Mouse (Mus musculus) hindbrain, embryonic 16.5 days (tissue): ENCODE results near the gene Tspan18. TPM values are rescaled to one million over a fixed set of nuclear protein-coding genes. Genes with fewer than 3 reads are reported as not detected.

Experiments
- ATAC-seq: fragments of 200-750 bp; cut with Nextera tagmentation; 2 replicates; pipeline ENCODE4 v1.8.0; 2017; ENCODE audit warnings: moderate TSS enrichment, moderate library complexity
- H3K27ac ChIP-seq: fragments of 300-500 bp; sonication (generic); 2 replicates; pipeline ENCODE4 v1.5.1; 2014; ENCODE audit warnings: low read depth, mild to moderate bottlenecking, control low read depth, low read length, moderate library complexity
- H3K27me3 ChIP-seq: fragments of 300-500 bp; sonication (generic); replicated peaks from 2 replicates; pipeline ENCODE4 v1.6.1; 2014; ENCODE audit warnings: low read length; ENCODE audit not compliant: control insufficient read depth, insufficient read depth
- H3K36me3 ChIP-seq: fragments of 300-500 bp; sonication (generic); 2 replicates; pipeline ENCODE4 v1.6.1; 2014; ENCODE audit warnings: mild to moderate bottlenecking, low read length, moderate library complexity, mixed read lengths; ENCODE audit not compliant: control insufficient read depth, insufficient read depth
- H3K4me1 ChIP-seq: fragments of 300-500 bp; sonication (generic); 2 replicates; pipeline ENCODE4 v1.6.1; 2014; ENCODE audit warnings: low read depth, low read length; ENCODE audit not compliant: control insufficient read depth, insufficient read depth
- H3K4me2 ChIP-seq: fragments of 300-500 bp; sonication (generic); 2 replicates; pipeline ENCODE4 v1.6.1; 2014; ENCODE audit warnings: mild to moderate bottlenecking, low read length, control low read depth, moderate library complexity
- H3K4me3 ChIP-seq: fragments of 300-500 bp; sonication (generic); 2 replicates; pipeline ENCODE4 v1.5.1; 2014; ENCODE audit warnings: mild to moderate bottlenecking, low read length, control low read depth, moderate library complexity
- H3K9ac ChIP-seq: fragments of 300-500 bp; sonication (generic); 2 replicates; pipeline ENCODE4 v1.6.1; 2014; ENCODE audit warnings: low read depth, mild to moderate bottlenecking, control low read depth, low read length, moderate library complexity
- H3K9me3 ChIP-seq: fragments of 300-500 bp; sonication (generic); 2 replicates; pipeline ENCODE4 v1.6.1; 2014; ENCODE audit warnings: mild to moderate bottlenecking, low read length, moderate library complexity; ENCODE audit not compliant: control insufficient read depth
- WGBS: fragments of 180-500 bp; shearing (Covaris S2); extraction: QIAGEN DNeasy Blood & Tissue Kit; methylation state at CpG from one replicate; pipeline ENCODE4 v1.1.7; 2014; 5-methylcytosine and 5-hydroxymethylcytosine counted together
- polyA plus RNA-seq: library from polyadenylated mRNA; unstranded; fragments of >200 nt; fragmentation: Nextera tagmentation; extraction: Ambion mirVana; gene quantifications from 2 replicates; pipeline ENCODE4 v1.2.1, GENCODE M21; 2015

Tspan18 gene
- polyA plus RNA-seq, result 15.7 and 24.2 TPM in 2 replicates

- H3K27ac ChIP-seq, result peak within 1 kb of the TSS; percentile 58
- WGBS, result under 1% methylated on average over 80 of the region's 95 CpGs
- ATAC-seq, result peak; percentile 81
- H3K27me3 ChIP-seq, result no peaks in the 10 kb centered on the region
- peaks cover 8% of the 10 kb centered on the region for H3K4me1 ChIP-seq
- peak within 1 kb of the TSS; percentile 98 for H3K4me2 ChIP-seq
- peak within 1 kb of the TSS; percentile 81 for H3K9ac ChIP-seq
- H3K4me3 ChIP-seq, result peak within 1 kb of the TSS; percentile 71
- H3K9me3 ChIP-seq, result no peaks in the 10 kb centered on the region
- H3K36me3 ChIP-seq, result no peaks in the 10 kb centered on the region
These were observed at the start of gene Tspan18 for GRCm38 (mm10) chr2:93333817-93334731. TSS of gene Tspan18 (minus strand) at chr2:93334505.

- Histone ChIP-seq H3K9me3 (no peaks in the 10 kb centered on the region), H3K27ac (no peak overlapping the region), H3K4me2 (no peak overlapping the region), H3K4me3 (no peak overlapping the region), H3K27me3 (no peaks in the 10 kb centered on the region), H3K9ac (no peak overlapping the region), H3K36me3 (no peaks in the 10 kb centered on the region), H3K4me1 (no peaks in the 10 kb centered on the region)
- ATAC-seq, result no peak
- WGBS, result 53% methylated on average over 5 of the region's 5 CpGs
These were observed 49.5 kb upstream of the Tspan18 start for GRCm38 (mm10) chr2:93383831-93384230.

GRCm38 (mm10) chr2:93380680-93381089 is 46.4 kb upstream of the Tspan18 start:
- Histone ChIP-seq H3K4me2 (no peak overlapping the region), H3K27ac (no peak overlapping the region), H3K4me3 (no peak overlapping the region), H3K9ac (no peak overlapping the region), H3K36me3 (no peaks in the 10 kb centered on the region), H3K9me3 (no peaks in the 10 kb centered on the region), H3K4me1 (no peaks in the 10 kb centered on the region), H3K27me3 (no peaks in the 10 kb centered on the region)
- no peak for ATAC-seq
- WGBS, result 38% methylated on average over 2 of the region's 2 CpGs

GRCm38 (mm10) chr2:93377797-93378196 is 43.5 kb upstream of the Tspan18 start:
- Histone ChIP-seq H3K9me3 (no peaks in the 10 kb centered on the region), H3K4me1 (no peaks in the 10 kb centered on the region), H3K27ac (peak overlapping the region; percentile 57), H3K36me3 (no peaks in the 10 kb centered on the region), H3K27me3 (no peaks in the 10 kb centered on the region), H3K4me2 (peak overlapping the region; percentile 22), H3K9ac (peak overlapping the region; percentile 3; the same call in 1 of the 2 replicates), H3K4me3 (no peak overlapping the region)
- WGBS, result 32% methylated on average over 15 of the region's 15 CpGs
- ATAC-seq, result peak; percentile 65

GRCm38 (mm10) chr2:93377157-93377556 is 42.9 kb upstream of the Tspan18 start:
- no peak; the same call in 1 of the 2 replicates for ATAC-seq
- H3K4me1 ChIP-seq, result no peaks in the 10 kb centered on the region
- no peak overlapping the region; the same call in 1 of the 2 replicates for H3K27ac ChIP-seq
- no peaks in the 10 kb centered on the region for H3K9me3 ChIP-seq
- H3K36me3 ChIP-seq, result no peaks in the 10 kb centered on the region
- no peaks in the 10 kb centered on the region for H3K27me3 ChIP-seq
- H3K4me3 ChIP-seq, result no peak overlapping the region
- H3K4me2 ChIP-seq, result no peak overlapping the region
- WGBS, result 95% methylated on average over 3 of the region's 3 CpGs
- H3K9ac ChIP-seq, result no peak overlapping the region

- no peak overlapping the region for H3K4me3 ChIP-seq
- no peaks in the 10 kb centered on the region for H3K36me3 ChIP-seq
- H3K27ac ChIP-seq, result no peak overlapping the region
- no peak overlapping the region for H3K9ac ChIP-seq
- H3K4me1 ChIP-seq, result peaks cover 5% of the 10 kb centered on the region
- H3K9me3 ChIP-seq, result no peaks in the 10 kb centered on the region
- 90% methylated on average over 10 of the region's 10 CpGs for WGBS
- H3K27me3 ChIP-seq, result no peaks in the 10 kb centered on the region
- H3K4me2 ChIP-seq, result no peak overlapping the region
- ATAC-seq, result no peak
These were observed 38.6 kb upstream of the Tspan18 start for GRCm38 (mm10) chr2:93372872-93373271.

- WGBS, result 21% methylated on average over 6 of the region's 6 CpGs
- no peak overlapping the region for H3K4me3 ChIP-seq
- H3K4me2 ChIP-seq, result no peak overlapping the region
These were observed 37.8 kb upstream of the Tspan18 start for GRCm38 (mm10) chr2:93372097-93372571.

GRCm38 (mm10) chr2:93368954-93369353 is 34.6 kb upstream of the Tspan18 start:
- Histone ChIP-seq H3K27me3 (no peaks in the 10 kb centered on the region), H3K36me3 (no peaks in the 10 kb centered on the region), H3K4me1 (peaks cover 9% of the 10 kb centered on the region), H3K4me3 (no peak overlapping the region), H3K4me2 (no peak overlapping the region), H3K9ac (no peak overlapping the region), H3K27ac (no peak overlapping the region), H3K9me3 (no peaks in the 10 kb centered on the region)
- no peak for ATAC-seq
- WGBS, result 58% methylated on average over 8 of the region's 8 CpGs

More at GRCm38 (mm10) chr2:93372097-93372571, 37.8 kb upstream of the Tspan18 start:
- Histone ChIP-seq H3K9ac (no peak overlapping the region), H3K4me1 (peaks cover 7% of the 10 kb centered on the region), H3K27me3 (no peaks in the 10 kb centered on the region), H3K9me3 (no peaks in the 10 kb centered on the region), H3K36me3 (no peaks in the 10 kb centered on the region), H3K27ac (no peak overlapping the region)
- no peak for ATAC-seq

- no peak overlapping the region for H3K9ac ChIP-seq
- no peak for ATAC-seq
- H3K27me3 ChIP-seq, result no peaks in the 10 kb centered on the region
- 32% methylated on average over 6 of the region's 6 CpGs for WGBS
- no peak overlapping the region for H3K4me2 ChIP-seq
- H3K36me3 ChIP-seq, result no peaks in the 10 kb centered on the region
- H3K4me3 ChIP-seq, result no peak overlapping the region
- H3K4me1 ChIP-seq, result peaks cover 9% of the 10 kb centered on the region
- no peak overlapping the region for H3K27ac ChIP-seq
- H3K9me3 ChIP-seq, result no peaks in the 10 kb centered on the region
These were observed 33.7 kb upstream of the Tspan18 start for GRCm38 (mm10) chr2:93367962-93368361.
